In genomic region chr19:8447516-8447915, GRCm38 (mm10) we compare ENCODE assay signal across 35 mouse cellular contexts. TPM values are rescaled to one million over a fixed set of nuclear protein-coding genes. Genes with fewer than 3 reads are reported as not detected.
"Had no signal": no experiment of that assay in that cellular context is flagged by ENCODE, and none has a peak within 500 bp of the region (broad histone marks: within the 10 kb centered on the region; RNA-seq: fewer than 3 reads in every experiment).

No protein-coding gene starts in this region.

- H3K4me1 ChIP-seq: heart, embryonic 10.5 days; heart, embryonic 12.5 days; heart, embryonic 13.5 days; heart, embryonic 15.5 days; hindbrain, embryonic 10.5 days; hindbrain, embryonic 12.5 days; hindbrain, embryonic 13.5 days; hindbrain, embryonic 15.5 days; intestine, embryonic 15.5 days; kidney, embryonic 15.5 days had no signal

- H3K27me3 ChIP-seq: heart, embryonic 12.5 days; heart, embryonic 13.5 days; heart, embryonic 15.5 days; hindbrain, embryonic 12.5 days; hindbrain, embryonic 13.5 days; hindbrain, embryonic 15.5 days; intestine, embryonic 15.5 days; kidney, embryonic 15.5 days had no signal

- H3K4me3 ChIP-seq: heart, adult 2 months; heart, embryonic 10.5 days; heart, embryonic 12.5 days; heart, embryonic 13.5 days; heart, embryonic 15.5 days; hindbrain, embryonic 10.5 days; hindbrain, embryonic 12.5 days; hindbrain, embryonic 13.5 days; hindbrain, embryonic 15.5 days; intestine, embryonic 15.5 days; kidney, embryonic 15.5 days; layer of hippocampus, adult 2 months; left cerebral cortex, adult 2 months had no signal

- H3K27ac ChIP-seq: heart, adult 2 months; heart, embryonic 10.5 days; heart, embryonic 13.5 days; heart, embryonic 15.5 days; hindbrain, embryonic 10.5 days; hindbrain, embryonic 12.5 days; hindbrain, embryonic 13.5 days; hindbrain, embryonic 14.5 days; hindbrain, embryonic 15.5 days; hindbrain, postnatal 0 days; intestine, embryonic 15.5 days; kidney, embryonic 15.5 days; kidney, postnatal 0 days; layer of hippocampus, adult 2 months; left cerebral cortex, adult 2 months had no signal

- DNase-seq: heart, adult 2 months; heart, postnatal 10 days; heart, postnatal 14 days; heart, postnatal 36 days; heart, postnatal 4 days; kidney, postnatal 25 days; kidney, postnatal 4 days; layer of hippocampus, adult 9-11 months; layer of hippocampus, postnatal 36 days had no signal

- H3K36me3 ChIP-seq: heart, embryonic 10.5 days; heart, embryonic 12.5 days; heart, embryonic 13.5 days; heart, embryonic 15.5 days; hindbrain, embryonic 10.5 days; hindbrain, embryonic 12.5 days; hindbrain, embryonic 13.5 days; hindbrain, embryonic 15.5 days; intestine, embryonic 15.5 days; kidney, embryonic 15.5 days had no signal

RNA-seq across cellular contexts. Expression of gene Slc22a30, which starts 42.6 kb away (rescaled TPM):
- polyA plus RNA-seq: heart, adult 2 months; heart, embryonic 11.5 days; heart, embryonic 12.5 days; heart, embryonic 14.5 days; heart, embryonic 15.5 days; heart, embryonic 16.5 days; heart, postnatal 0 days; hindbrain, embryonic 10.5 days; hindbrain, embryonic 11.5 days; hindbrain, embryonic 12.5 days; hindbrain, embryonic 13.5 days; hindbrain, embryonic 14.5 days; hindbrain, embryonic 15.5 days; hindbrain, embryonic 16.5 days; hindbrain, postnatal 0 days; inflammation-experienced regulatory T-cells, adult 6 months; intestine, embryonic 14.5 days; intestine, embryonic 15.5 days; intestine, embryonic 16.5 days; intestine, postnatal 0 days; large intestine, adult 2 months had no signal
